Mouse (Mus musculus): ENCODE results near the gene Best1.

The Best1 gene

GRCm38 (mm10) chr19:10001206-10001969 is at the start of gene Best1, which contains the start of gene Rab3il1:
Gene Best1 (minus strand): TSS chr19:10001633.
Gene Rab3il1 (plus strand): TSS chr19:10001669.
- no peak for DNase-seq (ENCODE audit: low read depth)

GRCm38 (mm10) chr19:10050438-10050837 is 49.0 kb upstream of the Best1 start:
- no peak for DNase-seq (ENCODE audit: low read depth)

- DNase-seq (ENCODE audit: low read depth): no peak
These were observed 48.1 kb upstream of the Best1 start for GRCm38 (mm10) chr19:10049533-10049932.

GRCm38 (mm10) chr19:10046983-10047382 is 45.5 kb upstream of the Best1 start:
- no peak for DNase-seq (ENCODE audit: low read depth)

GRCm38 (mm10) chr19:10046346-10046745 is 44.9 kb upstream of the Best1 start:
- no peak for DNase-seq (ENCODE audit: low read depth)

GRCm38 (mm10) chr19:10045707-10046106 is 44.3 kb upstream of the Best1 start:
- no peak for DNase-seq (ENCODE audit: low read depth)

- DNase-seq (ENCODE audit: low read depth): peak; percentile 88
These were observed 42.2 kb upstream of the Best1 start for GRCm38 (mm10) chr19:10043643-10044042.

- no peak for DNase-seq (ENCODE audit: low read depth)
These were observed 41.4 kb upstream of the Best1 start for GRCm38 (mm10) chr19:10042816-10043215.

GRCm38 (mm10) chr19:10042232-10042631 is 40.8 kb upstream of the Best1 start:
- DNase-seq (ENCODE audit: low read depth): peak; percentile 66

- peak; percentile 94 for DNase-seq (ENCODE audit: low read depth)
These were observed 40.1 kb upstream of the Best1 start, which contains the start of gene Fads3 for GRCm38 (mm10) chr19:10041388-10042148. Gene Fads3 (plus strand): TSS chr19:10041569.

- no peak for DNase-seq (ENCODE audit: low read depth)
These were observed 39.5 kb upstream of the Best1 start for GRCm38 (mm10) chr19:10040866-10041387.

GRCm38 (mm10) chr19:10039615-10040014 is 38.2 kb upstream of the Best1 start:
- no peak for DNase-seq (ENCODE audit: low read depth)

GRCm38 (mm10) chr19:10038910-10039309 is 37.5 kb upstream of the Best1 start:
- DNase-seq (ENCODE audit: low read depth): peak; percentile 79

GRCm38 (mm10) chr19:10038364-10038763 is 36.9 kb upstream of the Best1 start:
- DNase-seq (ENCODE audit: low read depth): no peak

GRCm38 (mm10) chr19:10037534-10037933 is 36.1 kb upstream of the Best1 start:
- no peak for DNase-seq (ENCODE audit: low read depth)

GRCm38 (mm10) chr19:10034785-10035447 is 33.5 kb upstream of the Best1 start:
- DNase-seq (ENCODE audit: low read depth): peak; percentile 94

- no peak for DNase-seq (ENCODE audit: low read depth)
These were observed 32.9 kb upstream of the Best1 start for GRCm38 (mm10) chr19:10034356-10034755.

GRCm38 (mm10) chr19:10033211-10033973 is 32.0 kb upstream of the Best1 start:
- DNase-seq (ENCODE audit: low read depth): peak; percentile 87

GRCm38 (mm10) chr19:10029746-10030145 is 28.3 kb upstream of the Best1 start:
- DNase-seq (ENCODE audit: low read depth): no peak

- peak; percentile 88 for DNase-seq (ENCODE audit: low read depth)
These were observed 23.9 kb upstream of the Best1 start for GRCm38 (mm10) chr19:10025169-10025875.

- no peak for DNase-seq (ENCODE audit: low read depth)
These were observed 21.9 kb upstream of the Best1 start for GRCm38 (mm10) chr19:10023304-10023758.
